Mouse (Mus musculus) lung, postnatal 0 days (tissue): ENCODE measurements at regions not wholly inside any gene's neighbourhood (a gene's known extent, or its start where the extent isn't known, plus 50 kb on each side); places are given as distances from the start of the nearest gene placed in this dataset.

Source experiments
- ATAC-seq: fragments of 200-750 bp; cut with Nextera tagmentation; 2 replicates; pipeline ENCODE4 v1.8.0; 2017; ENCODE audit warnings: moderate library complexity
- DNase-seq: peaks from one replicate; pipeline ENCODE4 v3.0.0-alpha.2; 2016; ENCODE audit warnings: low spot score
- H3K27ac ChIP-seq: fragments of 300-500 bp; sonication (generic); 2 replicates; pipeline ENCODE4 v1.5.1; 2014; ENCODE audit warnings: antibody characterized with exemption, mild to moderate bottlenecking, low read length, mixed read lengths
- H3K27me3 ChIP-seq: fragments of 300-500 bp; sonication (generic); replicated peaks from 2 replicates; pipeline ENCODE4 v1.6.1; 2014; ENCODE audit warnings: low read length, mixed read lengths; ENCODE audit not compliant: insufficient read depth
- H3K36me3 ChIP-seq: fragments of 300-500 bp; sonication (generic); 2 replicates; pipeline ENCODE4 v1.6.1; 2014; ENCODE audit warnings: low read length, mixed read lengths; ENCODE audit not compliant: insufficient read depth
- H3K4me1 ChIP-seq: fragments of 300-500 bp; sonication (generic); 2 replicates; pipeline ENCODE4 v1.6.1; 2014; ENCODE audit warnings: antibody characterized with exemption, low read depth, low read length, mixed read lengths; ENCODE audit not compliant: insufficient read depth
- H3K4me2 ChIP-seq: fragments of 300-500 bp; sonication (generic); replicated peaks from 2 replicates; pipeline ENCODE4 v1.6.1; 2014; ENCODE audit warnings: low read depth, mild to moderate bottlenecking, low read length, moderate library complexity, mixed read lengths
- H3K4me3 ChIP-seq: fragments of 300-500 bp; sonication (generic); 2 replicates; pipeline ENCODE4 v1.5.1; 2014; ENCODE audit warnings: low read depth, low read length
- H3K9ac ChIP-seq: fragments of 300-500 bp; sonication (generic); replicated peaks from 2 replicates; pipeline ENCODE4 v1.6.1; 2014; ENCODE audit warnings: low read depth, mild to moderate bottlenecking
- H3K9me3 ChIP-seq: fragments of 300-500 bp; sonication (generic); 2 replicates; pipeline ENCODE4 v1.6.1; 2016; ENCODE audit warnings: low read length, mixed read lengths
- CTCF ChIP-seq: IDR thresholded peaks from 2 replicates; pipeline ENCODE4 v1.5.1; 2016; ENCODE audit warnings: antibody characterized with exemption, mild to moderate bottlenecking
- EP300 ChIP-seq: IDR thresholded peaks from 2 replicates; pipeline ENCODE4 v1.6.1; 2016; ENCODE audit warnings: antibody characterized with exemption, mild to moderate bottlenecking, control low read depth
- WGBS: fragments of 180-500 bp; shearing (Covaris S2); extraction: QIAGEN DNeasy Blood & Tissue Kit; methylation state at CpG from one replicate; pipeline ENCODE4 v1.1.7; 2014; 5-methylcytosine and 5-hydroxymethylcytosine counted together

DNA sequence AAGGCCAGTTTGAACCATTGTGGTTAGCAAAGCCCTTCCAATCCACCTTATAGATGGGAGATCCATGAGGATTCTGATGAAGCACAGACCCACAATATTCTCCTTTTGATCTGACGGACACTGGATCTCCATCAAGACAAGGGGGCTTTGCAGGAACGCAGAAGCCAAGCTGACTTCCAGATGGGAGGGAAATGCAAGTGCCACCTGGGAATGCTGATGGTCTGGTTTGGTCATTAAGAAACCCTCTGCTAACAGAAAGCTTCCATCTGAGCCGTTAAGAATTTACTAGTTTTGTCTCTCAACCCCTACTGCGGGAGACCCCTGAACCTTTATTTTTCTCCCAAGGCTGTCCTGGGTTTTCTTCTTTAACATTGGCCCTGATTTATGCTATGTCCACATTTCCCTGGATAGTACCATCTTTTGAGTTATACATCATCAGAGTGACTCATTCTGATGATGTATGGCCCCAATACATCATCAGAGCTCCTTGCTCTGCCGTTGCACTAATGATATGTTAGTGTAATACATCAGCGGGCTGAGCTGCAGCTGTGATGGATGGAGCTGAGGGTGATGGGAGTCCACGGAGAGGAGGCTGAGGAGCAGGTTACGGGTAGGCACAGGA lies 898.3 kb downstream of the Kcnma1 start:
- ATAC-seq = no peak
- Histone ChIP-seq H3K4me1 (no peaks in the 10 kb centered on the region), H3K4me2 (no peak overlapping the region), H3K36me3 (no peaks in the 10 kb centered on the region), H3K9me3 (no peaks in the 10 kb centered on the region), H3K27ac (no peak overlapping the region), H3K4me3 (no peak overlapping the region), H3K9ac (no peak overlapping the region), H3K27me3 (no peaks in the 10 kb centered on the region)
- DNase-seq = no peak
- TF ChIP-seq EP300 = no peak
- no peak for TF ChIP-seq CTCF
- 57% methylated on average over 8 of the region's 8 CpGs for WGBS

DNA sequence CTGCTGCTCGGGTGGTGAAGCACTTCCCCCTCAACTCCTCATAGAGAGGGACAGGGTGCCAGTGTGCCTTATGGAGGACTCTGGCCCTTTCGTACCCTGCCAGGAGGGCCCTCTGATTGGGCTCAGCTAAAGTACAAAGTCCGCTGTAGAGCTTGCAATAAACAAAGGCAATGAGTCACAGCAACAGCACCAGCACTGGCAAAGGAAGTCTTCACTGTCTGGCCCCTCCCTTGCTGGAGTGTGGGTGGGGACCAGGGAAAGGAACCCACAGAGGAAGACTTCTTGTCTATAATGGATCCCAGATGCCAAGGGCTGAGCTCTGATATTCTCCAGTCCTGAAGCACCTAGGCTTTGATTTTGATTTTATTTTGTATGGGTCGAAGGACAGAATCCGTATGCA lies 899.4 kb downstream of the Kcnma1 start:
- ATAC-seq (peak; percentile 71), DNase-seq (peak; percentile 48)
- Histone ChIP-seq H3K36me3 (no peaks in the 10 kb centered on the region), H3K4me3 (no peak overlapping the region), H3K4me1 (no peaks in the 10 kb centered on the region), H3K27me3 (no peaks in the 10 kb centered on the region), H3K9me3 (no peaks in the 10 kb centered on the region), H3K4me2 (no peak overlapping the region), H3K9ac (no peak overlapping the region), H3K27ac (no peak overlapping the region)
- TF ChIP-seq EP300 (no peak), CTCF (no peak)
- WGBS = 54% methylated on average over 5 of the region's 5 CpGs

DNA sequence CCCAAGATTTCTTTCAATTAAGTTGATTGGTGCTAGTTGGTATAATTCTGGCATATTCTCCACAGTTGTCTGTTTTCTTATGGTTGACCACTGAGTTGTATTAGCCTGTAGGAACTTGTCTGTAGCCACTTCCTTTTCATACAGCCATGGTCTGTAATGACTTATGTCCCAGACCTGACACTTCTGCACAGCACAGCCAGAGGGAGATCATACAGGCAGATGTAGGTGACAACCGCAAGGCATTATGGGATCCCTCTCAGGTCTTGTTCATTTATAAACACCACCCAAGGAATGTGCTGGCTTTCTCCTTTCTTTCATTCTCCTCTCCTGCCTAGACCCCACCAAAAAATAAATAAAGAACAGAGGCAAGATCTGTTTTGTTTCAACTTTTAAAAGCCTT lies 899.8 kb downstream of the Kcnma1 start:
- H3K4me3 ChIP-seq = no peak overlapping the region
- H3K27me3 ChIP-seq = no peaks in the 10 kb centered on the region
- no peak overlapping the region for H3K4me2 ChIP-seq
- no peak for TF ChIP-seq EP300
- TF ChIP-seq CTCF = no peak
- no peaks in the 10 kb centered on the region for H3K4me1 ChIP-seq
- DNase-seq = no peak
- no peak overlapping the region for H3K9ac ChIP-seq
- no peaks in the 10 kb centered on the region for H3K9me3 ChIP-seq
- H3K27ac ChIP-seq = no peak overlapping the region
- WGBS = 92% methylated on average over 1 of the region's 1 CpGs
- H3K36me3 ChIP-seq = no peaks in the 10 kb centered on the region
- no peak for ATAC-seq

DNA sequence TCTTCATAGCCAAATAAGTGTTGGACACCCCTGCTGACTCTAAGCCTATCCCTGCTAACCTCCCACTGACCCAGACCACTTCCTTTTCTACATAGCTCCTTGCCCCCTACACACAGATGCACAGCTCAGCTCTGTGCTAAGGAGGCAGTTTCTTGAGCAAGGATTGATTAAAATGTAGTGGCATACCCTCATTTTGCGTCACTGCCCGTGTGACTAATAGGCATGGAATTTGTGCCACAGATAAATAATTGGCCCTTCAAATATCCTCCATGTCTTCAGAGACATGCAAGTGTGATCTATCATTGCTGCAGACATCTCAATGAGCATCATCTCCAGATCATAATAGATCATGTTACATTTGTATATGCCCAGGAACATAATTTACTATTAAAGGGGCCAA lies 901.9 kb downstream of the Kcnma1 start:
- Histone ChIP-seq H3K27me3 (no peaks in the 10 kb centered on the region), H3K4me3 (no peak overlapping the region), H3K27ac (no peak overlapping the region), H3K36me3 (no peaks in the 10 kb centered on the region), H3K4me2 (no peak overlapping the region), H3K9ac (no peak overlapping the region), H3K9me3 (no peaks in the 10 kb centered on the region), H3K4me1 (no peaks in the 10 kb centered on the region)
- TF ChIP-seq CTCF (no peak), EP300 (no peak)
- WGBS = 58% methylated on average over 2 of the region's 2 CpGs
- DNase-seq (no peak), ATAC-seq (no peak)

DNA sequence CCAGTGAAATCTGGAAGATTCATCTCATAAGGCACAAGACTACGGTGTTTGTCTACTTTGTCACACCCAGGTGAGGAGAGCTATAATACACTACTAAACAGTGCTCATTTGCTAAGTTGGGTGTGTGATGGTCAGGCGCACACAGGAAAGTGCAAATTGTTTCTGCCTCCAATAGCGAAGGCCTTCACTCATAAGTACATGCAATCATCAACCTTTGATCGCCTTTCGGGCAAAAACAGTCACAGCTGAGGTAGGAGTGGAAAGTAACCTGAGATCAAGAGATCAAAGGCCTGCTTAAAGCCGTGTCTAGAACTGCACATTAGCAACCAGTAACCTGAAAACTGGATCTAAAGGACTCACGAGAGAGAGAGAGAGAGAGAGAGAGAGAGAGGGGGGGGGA lies 905.7 kb downstream of the Kcnma1 start:
- 81% methylated on average over 7 of the region's 7 CpGs for WGBS
- Histone ChIP-seq H3K4me3 (no peak overlapping the region), H3K27me3 (no peaks in the 10 kb centered on the region), H3K36me3 (no peaks in the 10 kb centered on the region), H3K9me3 (no peaks in the 10 kb centered on the region), H3K4me1 (no peaks in the 10 kb centered on the region), H3K4me2 (no peak overlapping the region), H3K27ac (no peak overlapping the region), H3K9ac (no peak overlapping the region)
- no peak for TF ChIP-seq EP300
- TF ChIP-seq CTCF = no peak
- DNase-seq = no peak
- ATAC-seq = no peak

DNA sequence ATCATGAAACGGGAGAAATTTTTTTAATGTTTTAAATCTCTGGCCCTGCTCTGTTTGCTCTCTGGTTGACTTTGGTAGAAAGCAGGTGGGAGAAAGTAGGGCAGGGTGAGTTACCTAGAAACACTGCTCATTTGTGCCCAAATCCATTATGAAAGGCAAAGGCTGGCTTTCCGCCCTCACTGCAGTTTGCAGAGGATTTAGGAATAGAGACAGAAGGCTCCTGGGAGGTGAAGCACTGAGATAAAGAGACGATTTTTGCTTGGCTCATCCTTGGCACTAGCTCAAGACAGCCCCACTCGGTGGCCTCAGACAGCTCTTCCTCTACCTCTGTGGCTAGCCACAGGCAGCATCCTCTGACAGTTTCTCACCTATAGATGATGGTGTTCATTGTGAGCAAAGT lies 906.8 kb downstream of the Kcnma1 start:
- 75% methylated on average over 4 of the region's 4 CpGs for WGBS
- no peak for DNase-seq

More for the DNA sequence above, 906.8 kb downstream of the Kcnma1 start:
- no peak overlapping the region for H3K27ac ChIP-seq
- H3K9ac ChIP-seq = no peak overlapping the region
- no peak for TF ChIP-seq EP300
- TF ChIP-seq CTCF = no peak
- H3K4me1 ChIP-seq = no peaks in the 10 kb centered on the region
- no peaks in the 10 kb centered on the region for H3K36me3 ChIP-seq
- no peak for ATAC-seq
- H3K4me3 ChIP-seq = no peak overlapping the region
- H3K4me2 ChIP-seq = no peak overlapping the region
- no peaks in the 10 kb centered on the region for H3K27me3 ChIP-seq
- H3K9me3 ChIP-seq = no peaks in the 10 kb centered on the region
